Mouse (Mus musculus) common myeloid progenitor, adult 5-6 weeks (primary cell): ENCODE measurements around the gene Lgalsl. TPM values are rescaled to one million over a fixed set of nuclear protein-coding genes. Genes with fewer than 3 reads are reported as not detected.

Experiments used
- ATAC-seq: replicated peaks from 2 replicates; pipeline ENCODE4 v1.8.0; 2016; ENCODE audit warnings: low read depth, mild to moderate bottlenecking, moderate TSS enrichment, inconsistent platforms; ENCODE audit not compliant: poor library complexity, severe bottlenecking
- total RNA-seq: library from RNA; stranded (forward); fragments of 200-1000, 187-1606 nt; gene quantifications from 2 replicates; pipeline ENCODE4 v1.2.3, GENCODE M21; 2017

Lgalsl gene
- total RNA-seq: 3.6 and 4.4 TPM in 2 replicates

- ATAC-seq: peak; percentile 67
These were observed at the start of gene Lgalsl for GRCm38 (mm10) chr11:20830686-20831505. Gene Lgalsl, minus strand, starts transcription at chr11:20831056.

GRCm38 (mm10) chr11:20878644-20879043 is 47.8 kb upstream of the Lgalsl start:
- ATAC-seq: no peak

- no peak for ATAC-seq
These were observed 46.8 kb upstream of the Lgalsl start for GRCm38 (mm10) chr11:20877578-20878096.

- ATAC-seq: no peak
These were observed 42.5 kb upstream of the Lgalsl start for GRCm38 (mm10) chr11:20873386-20873785.

GRCm38 (mm10) chr11:20872911-20873310 is 42.1 kb upstream of the Lgalsl start:
- ATAC-seq: no peak

- ATAC-seq: no peak
These were observed 41.6 kb upstream of the Lgalsl start for GRCm38 (mm10) chr11:20872444-20872843.

- no peak for ATAC-seq
These were observed 39.1 kb upstream of the Lgalsl start for GRCm38 (mm10) chr11:20869927-20870326.

GRCm38 (mm10) chr11:20865450-20865849 is 34.6 kb upstream of the Lgalsl start:
- ATAC-seq: no peak

- no peak for ATAC-seq
These were observed 33.8 kb upstream of the Lgalsl start for GRCm38 (mm10) chr11:20864647-20865046.

- no peak for ATAC-seq
These were observed 31.2 kb upstream of the Lgalsl start for GRCm38 (mm10) chr11:20862101-20862500.

GRCm38 (mm10) chr11:20860351-20860750 is 29.5 kb upstream of the Lgalsl start:
- ATAC-seq: no peak

GRCm38 (mm10) chr11:20859858-20860257 is 29.0 kb upstream of the Lgalsl start:
- no peak for ATAC-seq

GRCm38 (mm10) chr11:20858921-20859668 is 28.2 kb upstream of the Lgalsl start:
- ATAC-seq: no peak

GRCm38 (mm10) chr11:20857921-20858320 is 27.1 kb upstream of the Lgalsl start:
- ATAC-seq: no peak

GRCm38 (mm10) chr11:20854032-20854741 is 23.3 kb upstream of the Lgalsl start:
- no peak for ATAC-seq

GRCm38 (mm10) chr11:20850196-20850595 is 19.3 kb upstream of the Lgalsl start:
- no peak for ATAC-seq

- ATAC-seq: no peak
These were observed 18.5 kb upstream of the Lgalsl start for GRCm38 (mm10) chr11:20849403-20849802.

GRCm38 (mm10) chr11:20837366-20837765 is 6.5 kb upstream of the Lgalsl start:
- no peak for ATAC-seq

GRCm38 (mm10) chr11:20831600-20832137 is 813 bp upstream of the Lgalsl start:
- ATAC-seq: peak; percentile 29
